Mouse (Mus musculus) MN1 (cell line): ENCODE measurements around the gene Rbm38.

Source experiments
- DNase-seq: peaks from one replicate; pipeline ENCODE4 v3.0.0-alpha.2; 2016; ENCODE audit warnings: low spot score

The Rbm38 gene

GRCm38 (mm10) chr2:173020430-173020829, at the start of gene Rbm38:
Gene Rbm38, plus strand, starts transcription at chr2:173020498.
- no peak for DNase-seq

GRCm38 (mm10) chr2:172971865-172972264, 48.4 kb upstream of the Rbm38 start:
- no peak for DNase-seq

- peak; percentile 85 for DNase-seq
Observed at GRCm38 (mm10) chr2:172973806-172974565, 46.3 kb upstream of the Rbm38 start.

GRCm38 (mm10) chr2:172974701-172975100, 45.6 kb upstream of the Rbm38 start:
- peak; percentile 83 for DNase-seq

- DNase-seq: peak; percentile 43
Observed at GRCm38 (mm10) chr2:172975159-172975558, 45.1 kb upstream of the Rbm38 start.

- DNase-seq: no peak
Observed at GRCm38 (mm10) chr2:172976661-172977238, 43.5 kb upstream of the Rbm38 start.

- DNase-seq: no peak
Observed at GRCm38 (mm10) chr2:172977409-172978130, 42.7 kb upstream of the Rbm38 start, which contains the start of gene Spo11. Gene Spo11, plus strand, starts transcription at chr2:172977700.

GRCm38 (mm10) chr2:172978131-172978633, 42.1 kb upstream of the Rbm38 start:
- no peak for DNase-seq

GRCm38 (mm10) chr2:172979666-172980345, 40.5 kb upstream of the Rbm38 start:
- no peak for DNase-seq

GRCm38 (mm10) chr2:172982776-172983561, 37.3 kb upstream of the Rbm38 start:
- no peak for DNase-seq

- DNase-seq: no peak
Observed at GRCm38 (mm10) chr2:172990161-172990560, 30.1 kb upstream of the Rbm38 start.

- peak; percentile 80 for DNase-seq
Observed at GRCm38 (mm10) chr2:172996207-172996606, 24.1 kb upstream of the Rbm38 start.

- DNase-seq: no peak
Observed at GRCm38 (mm10) chr2:172997748-172998147, 22.6 kb upstream of the Rbm38 start.

- DNase-seq: no peak
Observed at GRCm38 (mm10) chr2:172998478-172998877, 21.8 kb upstream of the Rbm38 start.

GRCm38 (mm10) chr2:172999630-173000284, 20.5 kb upstream of the Rbm38 start, which contains the start of gene Rae1:
Gene Rae1, plus strand, starts transcription at chr2:173000117.
- peak; percentile 99 for DNase-seq

- DNase-seq: peak; percentile 86
Observed at GRCm38 (mm10) chr2:173000285-173000652, 20.0 kb upstream of the Rbm38 start.

GRCm38 (mm10) chr2:173000921-173001320, 19.4 kb upstream of the Rbm38 start:
- DNase-seq: peak; percentile 36

GRCm38 (mm10) chr2:173003737-173004136, 16.6 kb upstream of the Rbm38 start:
- no peak for DNase-seq

- DNase-seq: no peak
Observed at GRCm38 (mm10) chr2:173010220-173010717, 10.0 kb upstream of the Rbm38 start.

- no peak for DNase-seq
Observed at GRCm38 (mm10) chr2:173011440-173011839, 8.9 kb upstream of the Rbm38 start.
